Mouse (Mus musculus) liver, embryonic 14.5 days (tissue): ENCODE results near the gene Mill2.

Source experiments
- CTCF ChIP-seq: IDR thresholded peaks from 2 replicates; pipeline ENCODE4 v1.5.1; 2016; ENCODE audit warnings: antibody characterized with exemption, low read depth, control low read depth
- EP300 ChIP-seq: IDR thresholded peaks from 2 replicates; pipeline ENCODE4 v1.6.1; 2016; ENCODE audit warnings: antibody characterized with exemption, low read depth

- no peak for TF ChIP-seq CTCF
- no peak for TF ChIP-seq EP300
Observed at GRCm38 (mm10) chr7:18902486-18902885, 62.7 kb downstream of the Mill2 start.
